Mouse (Mus musculus): ENCODE data around the gene Nuak1.

Gene Nuak1

DNA sequence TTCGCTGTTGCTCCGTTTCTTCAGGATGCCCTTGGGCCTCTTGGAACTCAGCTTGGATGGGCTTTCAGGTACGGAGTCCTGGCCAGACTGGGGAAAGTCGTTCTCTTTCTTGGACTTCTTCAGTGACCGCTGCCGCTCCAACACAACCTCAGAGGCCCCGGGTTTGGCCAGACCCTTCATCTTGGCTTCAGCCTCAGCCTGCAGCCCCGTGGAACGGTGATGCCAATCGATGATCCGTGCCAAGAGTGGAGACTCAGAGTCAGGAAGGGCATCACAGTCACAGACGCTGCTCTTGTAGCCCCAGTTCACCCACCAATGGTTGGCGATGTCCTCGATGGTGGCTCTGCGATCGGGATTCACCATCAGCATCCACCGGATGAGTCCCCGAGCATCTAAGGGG is 65.4 kb downstream of the Nuak1 start:
- no peak for DNase-seq

DNA sequence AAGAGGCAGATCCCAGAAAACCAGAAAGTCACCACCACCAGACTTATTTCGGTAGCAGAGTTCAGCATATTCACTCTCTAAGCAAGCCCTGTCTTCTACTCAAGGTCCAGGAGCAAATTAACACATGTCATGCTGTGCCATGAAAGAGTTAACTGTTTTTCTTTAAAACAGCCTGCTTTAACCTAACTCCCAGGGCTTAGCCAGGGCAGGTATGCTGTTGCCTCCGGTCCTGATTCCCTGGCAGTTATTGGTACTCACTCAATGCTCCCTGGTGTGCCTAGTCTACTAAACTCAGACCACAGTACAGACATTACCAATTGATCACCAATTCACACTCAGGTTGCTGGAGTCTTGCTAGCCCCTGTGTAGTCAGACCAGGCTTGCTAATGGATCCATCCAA is 66.9 kb downstream of the Nuak1 start:
- DNase-seq: no peak

- DNase-seq: no peak
Measured at GRCm38 (mm10) chr10:84372161-84373095, 68.0 kb downstream of the Nuak1 start.

DNA sequence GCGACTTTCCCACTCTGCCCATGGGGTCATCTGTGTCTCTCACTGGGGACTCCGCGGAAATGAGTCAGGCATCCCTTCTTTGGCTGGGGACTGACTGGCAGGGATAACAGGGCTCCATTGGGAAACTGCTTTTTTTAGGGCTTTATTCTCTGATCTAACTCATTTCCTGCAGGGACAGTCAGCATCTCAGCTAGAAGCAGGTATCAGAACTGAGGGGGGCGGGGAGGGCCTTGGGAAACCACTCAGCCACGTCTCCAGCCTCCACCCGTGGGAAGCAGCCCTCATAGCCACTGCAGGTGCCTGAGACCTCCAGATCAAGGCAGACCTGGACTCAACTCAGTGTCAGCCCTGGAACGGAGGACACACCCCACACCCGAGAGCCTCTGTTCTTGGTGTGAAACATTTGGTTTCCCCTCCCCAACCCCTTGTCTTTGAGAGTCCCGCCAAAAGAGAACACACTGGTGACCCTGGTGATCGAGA is 68.7 kb downstream of the Nuak1 start:
- no peak for DNase-seq

GRCm38 (mm10) chr10:84371230-84371629 is 69.2 kb downstream of the Nuak1 start:
- no peak for DNase-seq

- no peak for DNase-seq
Measured at GRCm38 (mm10) chr10:84369646-84370314, 70.6 kb downstream of the Nuak1 start.

- DNase-seq: no peak
Measured at GRCm38 (mm10) chr10:84368185-84368584, 72.2 kb downstream of the Nuak1 start.

DNA sequence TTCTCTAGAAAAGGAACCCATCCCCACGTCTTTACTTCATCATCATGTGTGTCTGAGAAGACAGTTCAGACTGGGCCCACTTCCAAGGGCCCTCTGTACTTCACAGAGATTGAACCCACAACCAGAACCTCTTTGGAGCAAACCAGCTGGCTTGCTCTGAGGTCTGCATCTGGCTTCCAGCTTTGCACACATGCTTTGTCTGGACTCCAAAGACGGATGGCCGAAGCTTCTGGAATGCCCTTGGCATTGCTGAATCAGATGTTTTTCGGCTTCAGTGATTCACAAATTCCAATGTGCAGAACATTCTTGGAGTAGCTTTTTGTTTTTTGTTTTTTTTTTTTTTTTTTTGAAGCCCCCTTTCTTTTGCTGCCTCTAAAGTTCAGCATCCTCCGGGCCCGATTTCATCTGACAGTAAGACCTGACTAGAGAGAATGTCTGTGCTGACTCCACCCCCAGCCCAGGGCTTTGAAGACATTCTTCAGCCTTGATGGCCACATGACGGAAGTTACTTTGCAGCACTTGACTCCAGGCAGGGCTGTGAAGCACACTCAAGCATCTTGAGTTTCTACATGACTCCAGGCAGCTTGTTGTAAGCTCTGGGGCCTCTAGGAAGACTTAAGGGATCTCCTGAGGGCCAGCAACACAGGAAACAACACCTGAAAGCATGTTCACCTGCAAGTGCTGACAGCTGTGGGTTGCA is 75.1 kb downstream of the Nuak1 start:
- DNase-seq: no peak

DNA sequence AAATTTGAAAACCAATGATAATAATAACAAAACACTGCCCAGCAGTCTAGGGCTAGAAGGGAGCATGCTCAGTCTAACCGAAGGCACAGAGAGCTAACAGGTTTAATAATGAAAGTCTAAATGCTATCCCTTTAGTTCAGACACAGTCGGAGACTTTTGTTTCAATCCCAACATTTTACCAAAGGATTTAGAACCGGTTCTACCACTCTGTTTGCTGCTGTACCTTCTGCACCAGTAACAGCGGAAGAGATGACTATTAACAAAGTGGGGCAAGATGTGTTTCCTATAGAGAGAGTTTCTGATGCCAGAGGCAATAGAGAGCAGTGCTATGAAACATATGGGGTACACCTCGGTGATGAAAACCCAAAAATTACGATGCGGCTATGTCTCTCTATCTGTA is 76.6 kb downstream of the Nuak1 start:
- DNase-seq: no peak

DNA sequence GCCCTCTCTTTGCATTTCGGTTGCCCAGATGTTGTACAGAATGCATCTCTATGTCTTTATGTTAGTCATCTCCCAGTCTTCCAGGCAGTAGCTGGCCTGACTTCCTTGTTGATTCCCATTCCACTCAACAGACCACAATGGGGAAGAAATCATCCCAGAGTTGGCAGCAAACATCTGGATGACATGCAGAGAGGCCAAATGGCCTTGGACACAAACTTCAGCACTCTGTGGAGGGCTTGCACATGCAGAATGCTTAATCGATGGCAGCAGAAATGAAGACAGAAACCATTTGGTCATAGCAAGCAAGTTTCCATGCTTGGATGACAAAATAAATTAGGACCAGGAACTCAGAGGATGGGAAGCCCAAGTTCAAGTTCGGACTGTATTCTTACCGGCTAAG is 79.4 kb downstream of the Nuak1 start:
- no peak for DNase-seq

DNA sequence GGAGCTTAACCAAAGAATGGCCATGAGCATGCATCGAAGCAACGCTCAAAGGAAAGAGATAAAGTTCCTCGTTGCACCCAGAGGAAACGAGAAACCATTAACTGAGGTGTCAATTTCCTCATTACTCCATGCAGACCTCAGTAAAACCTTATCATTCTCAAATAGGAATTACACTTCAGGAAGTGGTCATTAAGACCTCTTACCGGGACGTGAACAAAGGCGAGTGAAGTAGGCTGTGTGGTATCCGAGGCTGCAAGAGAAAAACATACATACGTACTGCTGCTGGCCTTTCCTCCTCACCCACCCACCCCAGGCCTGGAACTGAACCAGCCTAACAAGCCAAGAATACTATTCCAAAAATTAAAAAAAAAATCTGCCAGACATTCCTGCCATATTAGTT is 80.0 kb downstream of the Nuak1 start:
- DNase-seq: no peak

DNA sequence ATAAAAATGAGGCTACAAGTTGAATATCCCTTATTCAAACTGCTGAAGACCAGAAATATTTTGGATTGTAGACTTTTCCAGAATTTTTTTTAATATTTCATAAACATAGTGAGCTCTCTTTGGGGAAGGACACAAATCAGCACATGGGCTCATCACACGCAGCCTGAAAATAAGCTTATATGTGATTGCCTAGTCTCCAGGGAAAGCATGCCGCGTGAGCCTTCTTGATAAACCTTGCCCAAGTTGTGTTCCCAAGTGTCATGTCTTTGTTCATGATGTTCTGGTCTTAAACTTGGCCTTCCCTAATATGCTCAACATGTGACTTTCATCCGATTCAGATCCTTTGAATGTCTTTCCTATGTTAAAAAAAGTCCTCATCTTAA is 81.7 kb downstream of the Nuak1 start:
- DNase-seq: no peak

DNA sequence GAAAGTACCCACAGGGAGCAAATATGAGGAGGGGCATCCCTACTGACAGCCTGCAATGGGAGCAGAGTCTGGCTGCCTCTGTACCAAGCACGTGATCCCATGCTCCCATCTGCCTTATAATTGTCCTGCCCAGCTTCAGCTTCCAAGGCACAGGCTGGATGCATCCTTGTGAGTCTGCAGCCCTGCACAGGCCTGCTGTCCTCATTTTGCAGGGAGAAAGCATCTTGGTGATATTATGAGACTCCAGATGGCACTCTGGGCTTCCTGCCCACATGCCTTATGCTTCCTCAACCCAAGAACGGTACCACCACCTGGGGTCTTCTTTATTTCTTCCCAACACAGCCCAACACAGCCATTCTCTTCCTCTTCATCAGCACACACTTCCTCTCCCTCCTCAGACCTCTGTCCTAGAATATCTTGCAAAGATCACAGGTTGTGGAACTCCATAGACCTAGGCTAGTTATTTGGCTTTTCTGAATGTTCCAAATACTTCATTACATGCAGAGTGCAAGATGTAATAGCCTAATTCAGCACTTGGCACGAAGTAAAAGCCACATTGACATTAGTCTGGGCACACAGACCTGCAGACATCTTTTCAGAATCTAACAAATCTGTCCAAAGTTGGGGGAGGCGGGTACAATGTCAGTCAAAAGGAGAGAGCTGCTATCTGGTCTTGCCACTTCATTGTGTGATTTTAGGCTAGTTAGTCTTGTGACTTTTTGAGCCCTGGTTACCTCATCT is 82.2 kb downstream of the Nuak1 start:
- no peak for DNase-seq

DNA sequence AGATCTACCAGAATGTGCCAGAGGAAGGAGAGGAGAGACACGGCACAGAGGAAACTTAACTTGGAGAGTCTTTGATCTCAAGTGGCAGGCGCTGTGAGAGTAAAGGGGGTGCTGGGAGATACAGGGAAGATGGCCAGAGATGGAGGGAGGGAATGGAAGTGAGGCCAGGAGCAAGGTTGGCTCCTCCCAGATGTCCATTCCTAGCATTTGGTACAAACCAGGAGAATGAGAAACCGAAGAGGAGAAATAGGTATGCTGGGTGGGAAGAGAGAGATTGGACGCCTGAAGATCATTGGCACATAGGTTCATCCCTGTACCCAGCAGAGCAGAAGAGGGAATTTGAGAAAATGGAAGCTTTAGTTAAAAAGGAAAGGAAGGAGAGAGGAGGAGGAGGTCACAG is 82.8 kb downstream of the Nuak1 start:
- no peak for DNase-seq

DNA sequence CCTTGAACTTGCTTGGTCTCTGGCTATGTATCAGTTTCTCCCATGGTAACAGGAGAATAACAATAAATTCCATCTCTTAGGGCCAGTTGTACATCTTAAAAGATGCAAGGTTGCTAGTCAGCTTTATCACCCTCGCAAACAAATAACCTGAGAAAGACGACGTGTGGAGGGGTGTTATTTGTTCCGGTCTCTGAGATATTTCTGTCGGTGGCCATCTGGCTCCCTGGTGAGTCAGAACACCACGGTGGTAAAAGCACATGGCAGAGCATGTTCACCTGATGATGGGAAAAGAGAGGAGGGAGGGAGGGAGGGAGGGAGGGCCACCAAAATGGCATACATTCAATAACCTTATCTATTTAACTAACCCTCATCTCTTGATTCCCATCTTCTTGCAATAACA is 86.1 kb downstream of the Nuak1 start:
- no peak for DNase-seq

GRCm38 (mm10) chr10:84345730-84346129 is 94.7 kb downstream of the Nuak1 start:
- no peak for DNase-seq

DNA sequence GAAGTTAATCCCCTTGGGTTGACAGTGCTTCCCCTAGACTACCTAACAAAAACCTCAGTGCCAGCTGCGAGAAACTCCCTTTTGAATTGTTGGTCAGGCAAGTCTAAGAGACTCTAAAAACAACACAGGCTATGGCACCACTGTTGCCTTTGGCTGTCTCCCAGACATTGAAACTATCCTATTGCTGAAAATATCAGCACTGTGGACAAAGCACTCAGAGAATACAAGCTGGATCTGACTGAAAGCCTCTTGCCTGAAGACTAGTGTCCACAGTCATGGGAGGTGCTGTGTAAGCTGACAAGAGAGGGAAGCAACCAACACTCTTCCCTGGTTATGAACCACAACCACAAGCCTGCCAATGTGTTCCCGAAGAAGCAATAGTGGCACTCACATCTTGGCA is 96.9 kb downstream of the Nuak1 start:
- DNase-seq: no peak

GRCm38 (mm10) chr10:84339456-84339855 is 100.9 kb downstream of the Nuak1 start:
- DNase-seq: peak; percentile 38

DNA sequence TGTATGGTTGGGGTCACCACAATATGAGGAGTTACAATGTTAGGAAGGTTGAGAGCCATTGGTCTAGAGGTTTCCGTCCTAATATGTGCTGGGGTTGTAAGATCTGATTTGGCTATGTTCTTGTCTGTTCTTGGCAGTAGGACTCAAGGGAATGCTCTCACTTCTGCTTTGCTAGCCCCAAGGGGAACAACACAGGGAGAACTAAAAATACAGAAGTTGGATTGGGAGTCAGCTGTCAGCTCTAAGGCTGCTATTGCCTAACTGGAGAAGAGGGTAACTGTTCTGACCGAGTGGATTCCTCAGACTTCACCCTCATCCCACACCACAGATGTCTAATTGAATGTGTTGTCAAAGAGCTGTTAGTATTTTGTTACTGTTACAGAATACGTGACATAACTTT is 101.6 kb downstream of the Nuak1 start:
- peak; percentile 24 for DNase-seq

- no peak for DNase-seq
Measured at GRCm38 (mm10) chr10:84335441-84335840, 105.0 kb downstream of the Nuak1 start.

- DNase-seq: no peak
Measured at GRCm38 (mm10) chr10:84329822-84330221, 110.6 kb downstream of the Nuak1 start.

DNA sequence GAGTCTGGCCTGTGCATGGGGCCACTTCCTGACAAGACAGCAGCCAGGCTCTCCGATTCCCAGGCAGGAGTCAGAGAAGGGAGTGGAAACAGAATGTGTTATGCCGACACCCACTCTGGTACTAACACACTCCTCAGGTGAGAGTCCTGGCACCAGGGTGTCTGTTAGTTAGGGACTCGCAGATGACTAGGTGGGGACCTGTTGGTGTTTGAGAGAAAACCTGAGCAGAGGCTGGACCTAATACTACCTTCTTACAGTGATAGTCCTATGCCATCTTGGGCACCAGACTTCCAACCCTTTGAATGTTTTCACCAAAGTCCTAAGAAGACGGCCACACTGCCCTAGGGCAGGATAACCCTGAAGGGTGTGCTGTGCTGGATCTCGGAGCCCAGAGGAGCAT is 111.1 kb downstream of the Nuak1 start:
- DNase-seq: no peak

DNA sequence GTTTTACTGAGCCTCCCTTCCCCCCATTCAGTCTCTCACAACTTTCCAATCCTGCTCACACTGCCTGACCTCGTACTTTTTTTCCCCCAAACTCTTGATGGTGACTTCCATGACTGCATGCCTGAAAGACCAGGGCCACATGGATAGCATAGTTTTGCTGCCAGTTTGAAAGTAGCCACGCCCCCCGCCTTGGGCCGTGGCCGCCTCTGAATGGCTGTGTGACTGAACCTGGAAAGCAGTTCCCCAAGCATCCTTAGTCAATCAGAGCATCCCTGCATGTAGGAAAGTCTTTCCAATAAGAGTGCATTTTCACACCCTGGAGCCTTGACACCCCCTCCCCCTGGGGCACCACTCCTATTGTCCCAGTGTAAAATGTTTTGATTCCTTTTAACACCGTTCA is 116.4 kb downstream of the Nuak1 start:
- no peak for DNase-seq
